Mouse (Mus musculus) CH12.LX (cell line): Measurements from ENCODE around the gene Triobp. TPM values are rescaled to one million over a fixed set of nuclear protein-coding genes. Genes with fewer than 3 reads are reported as not detected.
A peak's percentile ranks its signal among the peaks of the same experiment; 100 is the strongest.

ENCODE experiments used
- DNase-seq: peaks from one replicate; pipeline ENCODE4 v3.0.0-alpha.2; 2013; ENCODE audit errors: extremely low read depth
- H3K27ac ChIP-seq: 2 replicates; pipeline ENCODE4 v1.5.1; 2012; ENCODE audit warnings: low read depth, mild to moderate bottlenecking, control low read depth, moderate library complexity; ENCODE audit not compliant: insufficient read depth
- H3K27me3 ChIP-seq: replicated peaks from 2 replicates; pipeline ENCODE3; 2012; ENCODE audit warnings: inconsistent platforms
- H3K36me3 ChIP-seq, 2 experiments: replicated peaks in 1 of 2; 2 replicates each; pipeline versions ENCODE3 to v1.6.1; 2012; ENCODE audit warnings: inconsistent platforms in 1 of 2, low read length in 1 of 2, mild to moderate bottlenecking in 1 of 2, mixed read lengths in 1 of 2, moderate library complexity in 1 of 2; ENCODE audit not compliant: control insufficient read depth in 1 of 2, insufficient read depth in 1 of 2
- H3K4me1 ChIP-seq, 2 experiments: 2 replicates each; pipeline ENCODE4 v1.6.1; 2012; ENCODE audit warnings: inconsistent platforms in 1 of 2, moderate library complexity in 1 of 2; ENCODE audit not compliant: insufficient read depth in 2 of 2, control insufficient read depth in 1 of 2
- H3K4me2 ChIP-seq: 2 replicates; pipeline ENCODE4 v1.6.1; 2012; ENCODE audit warnings: low read depth, mild to moderate bottlenecking, control low read depth; ENCODE audit not compliant: poor library complexity, insufficient read depth, severe bottlenecking
- H3K4me3 ChIP-seq, 3 experiments: fragments of 150-350 bp in 1 of 3; sonication (generic) in 1 of 3; replicated peaks in 1 of 3; 2 replicates each; pipeline versions ENCODE3 to v1.5.1; 2011 to 2012; ENCODE audit warnings: low read depth in 2 of 3, low read length in 2 of 3, mild to moderate bottlenecking in 2 of 3, moderate library complexity in 2 of 3, control low read depth in 1 of 3, improper control_type of control experiment in 1 of 3, inconsistent platforms in 1 of 3, mixed read lengths in 1 of 3; ENCODE audit not compliant: poor library complexity in 1 of 3
- H3K79me2 ChIP-seq: replicated peaks from 2 replicates; pipeline ENCODE4 v1.6.1; 2012; ENCODE audit warnings: mild to moderate bottlenecking, moderate library complexity; ENCODE audit not compliant: control insufficient read depth, poor library complexity, insufficient read depth, severe bottlenecking; ENCODE audit errors: extremely low read depth
- H3K9ac ChIP-seq: 2 replicates; pipeline ENCODE4 v1.6.1; 2012; ENCODE audit warnings: low read depth, mild to moderate bottlenecking, control low read depth, moderate library complexity; ENCODE audit not compliant: insufficient read depth
- H3K9me3 ChIP-seq: replicated peaks from 2 replicates; pipeline ENCODE3; 2012; ENCODE audit warnings: low read length, inconsistent platforms, mixed read lengths
- BHLHE40 ChIP-seq: IDR thresholded peaks from 2 replicates; pipeline ENCODE4 v1.6.1; 2011; ENCODE audit warnings: mild to moderate bottlenecking, low read depth, low read length, improper control_type of control experiment
- CHD1 ChIP-seq: IDR thresholded peaks from 2 replicates; pipeline ENCODE4 v1.6.1; 2012; ENCODE audit warnings: low read depth, low read length, improper control_type of control experiment, inconsistent platforms
- CHD2 ChIP-seq: IDR thresholded peaks from 2 replicates; pipeline ENCODE4 v1.6.1; 2011; ENCODE audit warnings: low read length, improper control_type of control experiment
- CTCF ChIP-seq, 2 experiments: IDR thresholded peaks in 1 of 2; conservative IDR thresholded peaks in 1 of 2; 2 replicates each; pipeline ENCODE4 v1.5.1; 2011 to 2012; ENCODE audit warnings: low read depth in 2 of 2, low read length in 2 of 2, improper control_type of control experiment in 1 of 2, inconsistent platforms in 1 of 2, mild to moderate bottlenecking in 1 of 2, moderate library complexity in 1 of 2
- E2F4 ChIP-seq: IDR thresholded peaks from 2 replicates; pipeline ENCODE4 v1.6.1; 2011; ENCODE audit warnings: low read depth, low read length, improper control_type of control experiment; ENCODE audit not compliant: insufficient replicate concordance
- ELF1 ChIP-seq: IDR thresholded peaks from 2 replicates; pipeline ENCODE4 v1.6.1; 2014; ENCODE audit warnings: low read depth, mild to moderate bottlenecking, inconsistent platforms, low read length, improper control_type of control experiment
- EP300 ChIP-seq: IDR thresholded peaks from 2 replicates; pipeline ENCODE4 v1.6.1; 2011; ENCODE audit warnings: low read length, improper control_type of control experiment
- ETS1 ChIP-seq: conservative IDR thresholded peaks from 2 replicates; pipeline ENCODE4 v1.6.1; 2012; ENCODE audit warnings: low read depth, mild to moderate bottlenecking, inconsistent platforms, low read length, improper control_type of control experiment, moderate library complexity
- GABPA ChIP-seq: IDR thresholded peaks from 2 replicates; pipeline ENCODE4 v1.6.1; 2012; ENCODE audit warnings: low read depth, low read length, improper control_type of control experiment, inconsistent platforms; ENCODE audit not compliant: insufficient replicate concordance
- HCFC1 ChIP-seq: IDR thresholded peaks from 2 replicates; pipeline ENCODE4 v1.6.1; 2012; ENCODE audit warnings: low read depth, mild to moderate bottlenecking, inconsistent platforms, low read length, improper control_type of control experiment
- IRF4 ChIP-seq: IDR thresholded peaks from 2 replicates; pipeline ENCODE4 v1.6.1; 2014; ENCODE audit warnings: low read depth, mild to moderate bottlenecking, inconsistent platforms, low read length, improper control_type of control experiment
- JUN ChIP-seq: IDR thresholded peaks from 2 replicates; pipeline ENCODE4 v1.6.1; 2011; ENCODE audit warnings: low read depth, mild to moderate bottlenecking, low read length, improper control_type of control experiment, moderate library complexity; ENCODE audit not compliant: insufficient read depth
- JUND ChIP-seq: conservative IDR thresholded peaks from 2 replicates; pipeline ENCODE4 v1.6.1; 2011; ENCODE audit warnings: low read depth, low read length, improper control_type of control experiment
- KAT2A ChIP-seq: IDR thresholded peaks from 2 replicates; pipeline ENCODE4 v1.6.1; 2012; ENCODE audit warnings: low read length, improper control_type of control experiment, inconsistent platforms; ENCODE audit not compliant: insufficient replicate concordance
- MAFK ChIP-seq: IDR thresholded peaks from 2 replicates; pipeline ENCODE4 v1.6.1; 2011; ENCODE audit warnings: low read length, improper control_type of control experiment; ENCODE audit not compliant: insufficient replicate concordance
- MAX ChIP-seq: IDR thresholded peaks from 2 replicates; pipeline ENCODE4 v1.6.1; 2011; ENCODE audit warnings: low read length, improper control_type of control experiment
- MAZ ChIP-seq: IDR thresholded peaks from 2 replicates; pipeline ENCODE4 v1.6.1; 2012; ENCODE audit warnings: low read depth, mild to moderate bottlenecking, inconsistent platforms, low read length, improper control_type of control experiment, moderate library complexity
- MEF2A ChIP-seq: IDR thresholded peaks from 2 replicates; pipeline ENCODE4 v1.6.1; 2014; ENCODE audit warnings: low read depth, mild to moderate bottlenecking, inconsistent platforms, low read length, improper control_type of control experiment, borderline replicate concordance
- MXI1 ChIP-seq: IDR thresholded peaks from 2 replicates; pipeline ENCODE4 v1.6.1; 2011; ENCODE audit warnings: mild to moderate bottlenecking, low read depth, low read length, improper control_type of control experiment
- MYC ChIP-seq: IDR thresholded peaks from 2 replicates; pipeline ENCODE4 v1.6.1; 2011; ENCODE audit warnings: low read depth, mild to moderate bottlenecking, improper control_type of control experiment, low read length
- NELFE ChIP-seq: IDR thresholded peaks from 2 replicates; pipeline ENCODE4 v1.6.1; 2011; ENCODE audit warnings: low read depth, low read length, improper control_type of control experiment
- NRF1 ChIP-seq: IDR thresholded peaks from 2 replicates; pipeline ENCODE4 v1.6.1; 2014; ENCODE audit warnings: low read depth, mild to moderate bottlenecking, inconsistent platforms, low read length, improper control_type of control experiment, moderate library complexity
- PAX5 ChIP-seq: IDR thresholded peaks from 2 replicates; pipeline ENCODE4 v1.6.1; 2012; ENCODE audit warnings: low read length, inconsistent platforms, mixed read lengths
- POLR2A ChIP-seq: IDR thresholded peaks from 2 replicates; pipeline ENCODE4 v1.6.1; 2011; ENCODE audit warnings: low read depth, mild to moderate bottlenecking, improper control_type of control experiment, low read length
- POLR2AphosphoS2 ChIP-seq: IDR thresholded peaks from 2 replicates; pipeline ENCODE4 v1.6.1; 2011; ENCODE audit warnings: low read depth, low read length, improper control_type of control experiment
- RAD21 ChIP-seq: IDR thresholded peaks from 2 replicates; pipeline ENCODE4 v1.6.1; 2011; ENCODE audit warnings: low read depth, mild to moderate bottlenecking, low read length, improper control_type of control experiment, moderate library complexity
- RCOR1 ChIP-seq: conservative IDR thresholded peaks from 2 replicates; pipeline ENCODE4 v1.6.1; 2012; ENCODE audit warnings: low read depth, mild to moderate bottlenecking, inconsistent platforms, low read length, improper control_type of control experiment
- SIN3A ChIP-seq: IDR thresholded peaks from 2 replicates; pipeline ENCODE4 v1.6.1; 2012; ENCODE audit warnings: low read length, improper control_type of control experiment, inconsistent platforms
- SMC3 ChIP-seq: IDR thresholded peaks from 2 replicates; pipeline ENCODE4 v1.6.1; 2011; ENCODE audit warnings: low read depth, low read length, improper control_type of control experiment
- TBP ChIP-seq: conservative IDR thresholded peaks from 2 replicates; pipeline ENCODE4 v1.6.1; 2011; ENCODE audit warnings: low read depth, low read length, improper control_type of control experiment
- TCF12 ChIP-seq: IDR thresholded peaks from 2 replicates; pipeline ENCODE4 v1.6.1; 2014; ENCODE audit warnings: low read depth, mild to moderate bottlenecking, inconsistent platforms, low read length, improper control_type of control experiment
- UBTF ChIP-seq: IDR thresholded peaks from 2 replicates; pipeline ENCODE4 v1.6.1; 2012; ENCODE audit warnings: low read depth, mild to moderate bottlenecking, inconsistent platforms, low read length, improper control_type of control experiment, moderate library complexity
- USF1 ChIP-seq: IDR thresholded peaks from 2 replicates; pipeline ENCODE4 v1.6.1; 2014; ENCODE audit warnings: low read depth, mild to moderate bottlenecking, inconsistent platforms, low read length, improper control_type of control experiment
- USF2 ChIP-seq: conservative IDR thresholded peaks from 2 replicates; pipeline ENCODE4 v1.6.1; 2011; ENCODE audit warnings: low read depth, low read length, improper control_type of control experiment
- ZC3H11A ChIP-seq: IDR thresholded peaks from 2 replicates; pipeline ENCODE4 v1.6.1; 2012; ENCODE audit warnings: low read depth, mild to moderate bottlenecking, inconsistent platforms, low read length, improper control_type of control experiment
- ZKSCAN1 ChIP-seq: IDR thresholded peaks from 2 replicates; pipeline ENCODE4 v1.6.1; 2012; ENCODE audit warnings: low read depth, inconsistent platforms, low read length, improper control_type of control experiment, borderline replicate concordance
- ZMIZ1 ChIP-seq: IDR thresholded peaks from 2 replicates; pipeline ENCODE4 v1.6.1; 2012; ENCODE audit warnings: low read depth, mild to moderate bottlenecking, inconsistent platforms, low read length, improper control_type of control experiment
- ZNF384 ChIP-seq: IDR thresholded peaks from 2 replicates; pipeline ENCODE4 v1.6.1; 2012; ENCODE audit warnings: low read depth, low read length, improper control_type of control experiment, inconsistent platforms
- dilution Hi-C: fragments of 300-500 bp; cut with MboI; formaldehyde crosslinking; loops from 2 replicates; pipeline ENCODE4 v1.14.3; 2020; ENCODE audit warnings: low sequenced_read_pairs; ENCODE audit not compliant: extremely low pct_unique_long_range_greater_than_20kb, extremely low pct_ligation_motif_present
- in situ Hi-C: fragments of 300-500 bp; cut with MboI; formaldehyde crosslinking; loops from 3 replicates; pipeline ENCODE4 v1.14.3; 2019; ENCODE audit warnings: low sequenced_read_pairs, low pct_ligation_motif_present, low pct_unique_long_range_greater_than_20kb, mixed read lengths
- polyA plus RNA-seq: library from polyadenylated mRNA; unstranded; fragments of >175 nt; gene quantifications from 2 replicates; pipeline ENCODE4 v1.2.1, GENCODE M21; 2012; ENCODE audit warnings: low read depth; ENCODE audit not compliant: insufficient read length
- total RNA-seq, 2 experiments: library from RNA; depleted of rRNA; stranded (reverse); fragments of 300-350 nt in 1 of 2; fragments of >200 nt in 1 of 2; gene quantifications; 2 replicates each; pipeline ENCODE4 v1.2.3; 2012 to 2014

Gene Triobp
- total and polyA plus RNA-seq, 3 experiments, result 11.5 to 31.0 (median 25.5) TPM

DNA sequence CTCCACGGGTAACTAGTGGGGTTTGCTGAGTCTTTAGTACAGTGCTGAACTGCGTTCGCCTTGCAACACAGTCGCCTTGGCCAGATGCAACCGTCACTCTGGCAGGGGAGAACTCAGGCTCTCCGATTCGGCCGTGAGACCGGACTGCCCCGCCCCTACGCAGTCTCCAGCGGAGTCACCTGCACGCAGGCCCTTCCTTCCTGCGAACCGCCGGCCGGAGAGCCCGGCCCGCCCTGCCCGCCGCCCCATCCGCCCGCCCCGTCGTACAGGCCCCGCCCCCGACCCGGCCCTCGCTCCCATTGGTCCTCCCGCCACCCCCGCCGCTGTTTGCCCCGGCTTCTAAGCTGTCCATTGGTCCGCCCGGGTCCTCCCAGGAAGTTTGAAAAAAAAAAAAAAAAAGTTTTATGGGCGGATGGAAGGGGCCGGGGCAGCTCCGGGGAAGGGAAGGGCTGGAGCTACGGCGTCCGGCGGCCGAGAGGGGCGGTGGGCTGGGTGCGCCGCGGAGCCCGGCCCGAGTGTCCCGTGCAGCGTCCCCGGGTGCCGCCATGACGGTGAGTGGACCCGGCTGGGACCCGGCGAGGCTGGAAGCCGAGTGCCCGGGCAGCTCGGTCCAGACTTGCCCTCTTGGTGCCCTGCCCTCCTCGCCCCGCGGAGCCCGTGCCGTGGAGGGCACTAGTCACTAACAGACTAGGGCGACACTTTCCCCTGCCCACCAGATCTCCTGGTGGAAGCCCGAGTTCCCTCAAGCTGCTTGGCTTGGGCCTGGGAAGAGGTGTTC is 35.3 kb downstream of the Triobp start:
- no peak for TF ChIP-seq MEF2A
- no peak for TF ChIP-seq RCOR1
- no peak for TF ChIP-seq USF1
- no peak for TF ChIP-seq E2F4
- peak; percentile 59; the same call in 1 of the 2 replicates for TF ChIP-seq MXI1
- peak; percentile 55 for TF ChIP-seq NELFE
- TF ChIP-seq ZMIZ1, result no peak; the same call in none of the 2 replicates
- no peak for TF ChIP-seq SMC3
- no peak for TF ChIP-seq KAT2A
- TF ChIP-seq JUN, result no peak
- TF ChIP-seq ZKSCAN1, result no peak
- TF ChIP-seq ZNF384, result peak; percentile 98
- TF ChIP-seq MAZ, result no peak
- TF ChIP-seq TCF12, result peak; percentile 25; the same call in 1 of the 2 replicates
- no peak; the same call in 1 of the 2 replicates for TF ChIP-seq EP300
- TF ChIP-seq POLR2A, result peak; percentile 78
- no peak for TF ChIP-seq JUND
- TF ChIP-seq ETS1, result no peak
- no peak for TF ChIP-seq POLR2AphosphoS2
- TF ChIP-seq BHLHE40, result peak; percentile 65
- 0 out of 2 replicates have a peak, but pooled peaks have one; percentile 39 for TF ChIP-seq TBP
- peak; percentile 58; the same call in 1 of the 2 replicates for TF ChIP-seq SIN3A
- TF ChIP-seq PAX5, result no peak
- TF ChIP-seq ZC3H11A, result no peak
- no peak for TF ChIP-seq CHD2
- no peak for TF ChIP-seq CHD1
- TF ChIP-seq CTCF (conservative IDR thresholded peaks at IDR 0.05 in 1 of 2, IDR thresholded peaks at IDR 0.05 in 1 of 2; ENCODE audit: low read depth in 2 of 2, low read length in 2 of 2), result no peak
- TF ChIP-seq HCFC1, result peak; percentile 64
- peak; percentile 73 for TF ChIP-seq NRF1
- TF ChIP-seq RAD21, result no peak
- TF ChIP-seq MAFK, result no peak
- TF ChIP-seq UBTF, result peak; percentile 69; the same call in 1 of the 2 replicates
- no peak for TF ChIP-seq USF2
- TF ChIP-seq IRF4, result no peak
- no peak for TF ChIP-seq GABPA
- no peak for TF ChIP-seq MAX
- TF ChIP-seq ELF1, result no peak; the same call in 1 of the 2 replicates
- TF ChIP-seq MYC, result 0 out of 2 replicates have a peak, but pooled peaks have one; percentile 42
- Histone ChIP-seq H3K4me1 (peaks cover 22 to 38% of the 10 kb centered on the region in 2 experiments), H3K27me3 (peaks cover 2% of the 10 kb centered on the region), H3K79me2 (peaks cover 6% of the 10 kb centered on the region; the same call in 1 of the 2 replicates), H3K9ac (peak overlapping the region; percentile 92), H3K9me3 (no peaks in the 10 kb centered on the region), H3K4me2 (peak overlapping the region; percentile 87), H3K27ac (peak overlapping the region; percentile 95), H3K36me3 (peaks cover 5 to 27% of the 10 kb centered on the region in 2 experiments), H3K4me3 (peak overlapping the region; percentile 93 to 98 (median 96))
- DNase-seq, result peak; percentile 91
- dilution Hi-C loops (no loop called here), in situ Hi-C loops (no loop called here)
